Mouse (Mus musculus): ENCODE measurements around the gene Glb1l3. TPM values are rescaled to one million over a fixed set of nuclear protein-coding genes. Genes with fewer than 3 reads are reported as not detected.
"Not testable (repeated sequence)": the region's sequence is repeated elsewhere in the genome, so short reads cannot be mapped to it uniquely, and the experiment has no call there.

The Glb1l3 gene
- polyA plus RNA-seq (2012; fragmentation: generic; extraction: Trizol), result not detected

- H3K27me3 ChIP-seq (ENCODE audit: control insufficient read depth, insufficient read depth, insufficient read length), result no peaks in the 10 kb centered on the region
- no peak within 1 kb of the TSS for H3K4me2 ChIP-seq (ENCODE audit: low read depth)
- no peaks in the 10 kb centered on the region for H3K79me2 ChIP-seq (ENCODE audit: control insufficient read depth, insufficient read depth)
- H3ac ChIP-seq (ENCODE audit: control insufficient read depth, insufficient read length), result no peak within 1 kb of the TSS
- H3K4me3 ChIP-seq, result no peak within 1 kb of the TSS
- no peak for TF ChIP-seq POLR2AphosphoS2 (IDR thresholded peaks at IDR 0.05; ENCODE audit: insufficient read length, low read depth)
- no peak for TF ChIP-seq CEBPB (IDR thresholded peaks at IDR 0.05; ENCODE audit: insufficient read depth, poor library complexity, severe bottlenecking)
- no peak for TF ChIP-seq MYOG (IDR thresholded peaks at IDR 0.05; ENCODE audit: control insufficient read depth in 1 of 3, insufficient read depth in 1 of 3, insufficient read length in 2 of 3, low read depth in 2 of 3)
- no peaks in the 10 kb centered on the region for H3K36me3 ChIP-seq (ENCODE audit: control insufficient read depth, insufficient read depth)
Measured at GRCm38 (mm10) chr9:26860751-26861150, at the start of gene Glb1l3. Gene Glb1l3 (minus strand): TSS chr9:26860890.

- H3K4me3 ChIP-seq; H3K27me3 ChIP-seq (ENCODE audit: control insufficient read depth, insufficient read depth, insufficient read length); H3K36me3 ChIP-seq (ENCODE audit: control insufficient read depth, insufficient read depth); H3K79me2 ChIP-seq (ENCODE audit: control insufficient read depth, insufficient read depth); H3ac ChIP-seq (ENCODE audit: control insufficient read depth, insufficient read length); H3K4me2 ChIP-seq (ENCODE audit: low read depth): not testable (repeated sequence)
Measured at GRCm38 (mm10) chr9:26869856-26870255, 9.2 kb upstream of the Glb1l3 start.

GRCm38 (mm10) chr9:26831089-26831488, 29.6 kb downstream of the Glb1l3 start:
- Histone ChIP-seq H3ac (ENCODE audit: control insufficient read depth, insufficient read length) (no peak overlapping the region), H3K4me3 (no peak overlapping the region), H3K27me3 (ENCODE audit: control insufficient read depth, insufficient read depth, insufficient read length) (no peaks in the 10 kb centered on the region), H3K79me2 (ENCODE audit: control insufficient read depth, insufficient read depth) (no peaks in the 10 kb centered on the region), H3K4me2 (ENCODE audit: low read depth) (no peak overlapping the region), H3K36me3 (ENCODE audit: control insufficient read depth, insufficient read depth) (no peaks in the 10 kb centered on the region)
- TF ChIP-seq USF1 (IDR thresholded peaks at IDR 0.05; ENCODE audit: low read depth) (no peak), TCF12 (IDR thresholded peaks at IDR 0.05; ENCODE audit: insufficient read depth, poor library complexity, severe bottlenecking) (no peak), MAX (IDR thresholded peaks at IDR 0.05; ENCODE audit: low read depth) (no peak), SRF (IDR thresholded peaks at IDR 0.05; ENCODE audit: control insufficient read depth, insufficient read length, low read depth) (no peak), POLR2A (IDR thresholded peaks at IDR 0.05; ENCODE audit: insufficient read length, low read depth) (no peak), REST (IDR thresholded peaks at IDR 0.05; ENCODE audit: insufficient read depth, insufficient read length) (no peak), POLR2AphosphoS2 (IDR thresholded peaks at IDR 0.05; ENCODE audit: insufficient read length, low read depth) (no peak), MYOD1 (IDR thresholded peaks at IDR 0.05; ENCODE audit: control insufficient read depth in 1 of 3, insufficient read length in 2 of 3, low read depth in 2 of 3) (no peak), TCF3 (IDR thresholded peaks at IDR 0.05; ENCODE audit: insufficient read length, low read depth) (no peak), E2F4 (IDR thresholded peaks at IDR 0.05; ENCODE audit: insufficient read depth) (no peak), MYOG (IDR thresholded peaks at IDR 0.05; ENCODE audit: control insufficient read depth in 1 of 3, insufficient read depth in 1 of 3, insufficient read length in 2 of 3, low read depth in 2 of 3) (no peak), CEBPB (IDR thresholded peaks at IDR 0.05; ENCODE audit: insufficient read depth, poor library complexity, severe bottlenecking) (no peak)

GRCm38 (mm10) chr9:26819942-26820341, 40.7 kb downstream of the Glb1l3 start:
- no peaks in the 10 kb centered on the region for H3K79me2 ChIP-seq (ENCODE audit: control insufficient read depth, insufficient read depth)
- no peaks in the 10 kb centered on the region for H3K27me3 ChIP-seq (ENCODE audit: control insufficient read depth, insufficient read depth, insufficient read length)
- H3K4me2 ChIP-seq (ENCODE audit: low read depth), result no peak overlapping the region
- H3ac ChIP-seq (ENCODE audit: control insufficient read depth, insufficient read length), result no peak overlapping the region
- TF ChIP-seq CEBPB (IDR thresholded peaks at IDR 0.05; ENCODE audit: insufficient read depth, poor library complexity, severe bottlenecking) (no peak), POLR2A (IDR thresholded peaks at IDR 0.05; ENCODE audit: insufficient read length, low read depth) (no peak), USF1 (IDR thresholded peaks at IDR 0.05; ENCODE audit: low read depth) (no peak), MYOG (IDR thresholded peaks at IDR 0.05; ENCODE audit: control insufficient read depth in 1 of 3, insufficient read depth in 1 of 3, insufficient read length in 2 of 3, low read depth in 2 of 3) (no peak), POLR2AphosphoS2 (IDR thresholded peaks at IDR 0.05; ENCODE audit: insufficient read length, low read depth) (no peak), MAX (IDR thresholded peaks at IDR 0.05; ENCODE audit: low read depth) (no peak), REST (IDR thresholded peaks at IDR 0.05; ENCODE audit: insufficient read depth, insufficient read length) (no peak), TCF12 (IDR thresholded peaks at IDR 0.05; ENCODE audit: insufficient read depth, poor library complexity, severe bottlenecking) (no peak), MYOD1 (IDR thresholded peaks at IDR 0.05; ENCODE audit: control insufficient read depth in 1 of 3, insufficient read length in 2 of 3, low read depth in 2 of 3) (no peak), SRF (IDR thresholded peaks at IDR 0.05; ENCODE audit: control insufficient read depth, insufficient read length, low read depth) (no peak), TCF3 (IDR thresholded peaks at IDR 0.05; ENCODE audit: insufficient read length, low read depth) (no peak), E2F4 (IDR thresholded peaks at IDR 0.05; ENCODE audit: insufficient read depth) (no peak)
- no peak overlapping the region for H3K4me3 ChIP-seq
- H3K36me3 ChIP-seq (ENCODE audit: control insufficient read depth, insufficient read depth), result no peaks in the 10 kb centered on the region

- Histone ChIP-seq H3K4me2 (ENCODE audit: low read depth) (no peak overlapping the region), H3ac (ENCODE audit: control insufficient read depth, insufficient read length) (no peak overlapping the region), H3K36me3 (ENCODE audit: control insufficient read depth, insufficient read depth) (no peaks in the 10 kb centered on the region), H3K79me2 (ENCODE audit: control insufficient read depth, insufficient read depth) (no peaks in the 10 kb centered on the region), H3K27me3 (ENCODE audit: control insufficient read depth, insufficient read depth, insufficient read length) (no peaks in the 10 kb centered on the region), H3K4me3 (no peak overlapping the region)
- TF ChIP-seq USF1 (IDR thresholded peaks at IDR 0.05; ENCODE audit: low read depth), result no peak
- TF ChIP-seq MAX (IDR thresholded peaks at IDR 0.05; ENCODE audit: low read depth), result no peak
- no peak for TF ChIP-seq SRF (IDR thresholded peaks at IDR 0.05; ENCODE audit: control insufficient read depth, insufficient read length, low read depth)
- no peak for TF ChIP-seq MYOG (IDR thresholded peaks at IDR 0.05; ENCODE audit: control insufficient read depth in 1 of 3, insufficient read depth in 1 of 3, insufficient read length in 2 of 3, low read depth in 2 of 3)
- no peak for TF ChIP-seq REST (IDR thresholded peaks at IDR 0.05; ENCODE audit: insufficient read depth, insufficient read length)
- no peak for TF ChIP-seq TCF3 (IDR thresholded peaks at IDR 0.05; ENCODE audit: insufficient read length, low read depth)
Measured at GRCm38 (mm10) chr9:26808735-26809134, 52.0 kb downstream of the Glb1l3 start.

All from myocyte (in vitro differentiated cells).